Mouse (Mus musculus) megakaryocyte, embryonic 14.5 days (primary cell): ENCODE results near the gene Nova2.

Source experiments
- FLI1 ChIP-seq: IDR thresholded peaks from 2 replicates; pipeline ENCODE4 v1.6.1; 2012; ENCODE audit warnings: low read length, inconsistent platforms, mixed read lengths
- GATA1 ChIP-seq: IDR thresholded peaks from 3 replicates; pipeline ENCODE4 v1.6.1; 2012; ENCODE audit warnings: mixed read lengths, low read length, inconsistent platforms, borderline replicate concordance

DNA sequence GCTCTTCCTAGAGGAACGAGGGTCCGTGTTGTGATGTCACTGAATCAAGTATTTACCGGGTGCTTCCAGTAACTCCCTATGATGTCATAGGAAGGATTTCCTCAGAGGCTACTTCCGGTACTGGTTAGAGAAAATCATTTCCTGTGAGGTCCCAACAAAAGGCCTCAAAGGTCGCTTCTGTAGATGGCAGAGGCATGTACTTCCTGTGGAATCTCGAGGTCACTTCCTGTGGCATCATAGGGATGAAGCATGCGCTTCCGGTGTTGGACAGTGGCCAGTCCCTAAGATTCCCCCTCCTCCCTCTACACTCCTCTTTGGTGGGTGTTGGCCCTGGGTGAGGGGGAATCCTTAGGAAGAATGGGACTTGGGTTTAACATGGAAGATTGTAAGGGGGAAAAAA is 33.8 kb downstream of the Nova2 start:
- TF ChIP-seq GATA1 = no peak
- no peak; the same call in 1 of the 2 replicates for TF ChIP-seq FLI1
